Mouse (Mus musculus) hindbrain, embryonic 16.5 days (tissue): ENCODE measurements at regions not wholly inside any gene's neighbourhood (a gene's known extent, or its start where the extent isn't known, plus 50 kb on each side); places are given as distances from the start of the nearest gene placed in this dataset.

Experiments used
- ATAC-seq: fragments of 200-750 bp; cut with Nextera tagmentation; 2 replicates; pipeline ENCODE4 v1.8.0; 2017; ENCODE audit warnings: moderate TSS enrichment, moderate library complexity
- H3K27ac ChIP-seq: fragments of 300-500 bp; sonication (generic); 2 replicates; pipeline ENCODE4 v1.5.1; 2014; ENCODE audit warnings: low read depth, mild to moderate bottlenecking, control low read depth, low read length, moderate library complexity
- H3K27me3 ChIP-seq: fragments of 300-500 bp; sonication (generic); replicated peaks from 2 replicates; pipeline ENCODE4 v1.6.1; 2014; ENCODE audit warnings: low read length; ENCODE audit not compliant: control insufficient read depth, insufficient read depth
- H3K36me3 ChIP-seq: fragments of 300-500 bp; sonication (generic); 2 replicates; pipeline ENCODE4 v1.6.1; 2014; ENCODE audit warnings: mild to moderate bottlenecking, low read length, moderate library complexity, mixed read lengths; ENCODE audit not compliant: control insufficient read depth, insufficient read depth
- H3K4me1 ChIP-seq: fragments of 300-500 bp; sonication (generic); 2 replicates; pipeline ENCODE4 v1.6.1; 2014; ENCODE audit warnings: low read depth, low read length; ENCODE audit not compliant: control insufficient read depth, insufficient read depth
- H3K4me2 ChIP-seq: fragments of 300-500 bp; sonication (generic); 2 replicates; pipeline ENCODE4 v1.6.1; 2014; ENCODE audit warnings: mild to moderate bottlenecking, low read length, control low read depth, moderate library complexity
- H3K4me3 ChIP-seq: fragments of 300-500 bp; sonication (generic); 2 replicates; pipeline ENCODE4 v1.5.1; 2014; ENCODE audit warnings: mild to moderate bottlenecking, low read length, control low read depth, moderate library complexity
- H3K9ac ChIP-seq: fragments of 300-500 bp; sonication (generic); 2 replicates; pipeline ENCODE4 v1.6.1; 2014; ENCODE audit warnings: low read depth, mild to moderate bottlenecking, control low read depth, low read length, moderate library complexity
- H3K9me3 ChIP-seq: fragments of 300-500 bp; sonication (generic); 2 replicates; pipeline ENCODE4 v1.6.1; 2014; ENCODE audit warnings: mild to moderate bottlenecking, low read length, moderate library complexity; ENCODE audit not compliant: control insufficient read depth
- WGBS: fragments of 180-500 bp; shearing (Covaris S2); extraction: QIAGEN DNeasy Blood & Tissue Kit; methylation state at CpG from one replicate; pipeline ENCODE4 v1.1.7; 2014; 5-methylcytosine and 5-hydroxymethylcytosine counted together

- no peak overlapping the region for H3K9ac ChIP-seq
- no peaks in the 10 kb centered on the region for H3K9me3 ChIP-seq
- no peaks in the 10 kb centered on the region for H3K27me3 ChIP-seq
- ATAC-seq, result no peak
- WGBS, result 84% methylated on average over 18 of the region's 18 CpGs
- H3K27ac ChIP-seq, result no peak overlapping the region
- H3K36me3 ChIP-seq, result no peaks in the 10 kb centered on the region
- H3K4me2 ChIP-seq, result no peak overlapping the region
- no peaks in the 10 kb centered on the region for H3K4me1 ChIP-seq
- H3K4me3 ChIP-seq, result no peak overlapping the region
Measured at GRCm38 (mm10) chr2:19049877-19050731, 52.0 kb downstream of the 4930426L09Rik start.

- Histone ChIP-seq H3K4me2 (no peak overlapping the region), H3K27ac (no peak overlapping the region), H3K9ac (no peak overlapping the region), H3K27me3 (no peaks in the 10 kb centered on the region), H3K4me1 (no peaks in the 10 kb centered on the region), H3K4me3 (no peak overlapping the region), H3K36me3 (no peaks in the 10 kb centered on the region), H3K9me3 (no peaks in the 10 kb centered on the region)
- 95% methylated on average over 2 of the region's 2 CpGs for WGBS
- no peak for ATAC-seq
Measured at GRCm38 (mm10) chr2:19055500-19055899, 57.4 kb downstream of the 4930426L09Rik start.

- ATAC-seq, result no peak
Measured at GRCm38 (mm10) chr2:19057859-19058258, 59.7 kb downstream of the 4930426L09Rik start.

GRCm38 (mm10) chr2:19058765-19059164 lies 60.6 kb downstream of the 4930426L09Rik start:
- no peaks in the 10 kb centered on the region for H3K9me3 ChIP-seq
- H3K27me3 ChIP-seq, result no peaks in the 10 kb centered on the region
- WGBS, result 84% methylated on average over 3 of the region's 3 CpGs
- no peak overlapping the region for H3K4me2 ChIP-seq
- H3K4me1 ChIP-seq, result no peaks in the 10 kb centered on the region
- no peak overlapping the region for H3K27ac ChIP-seq
- no peaks in the 10 kb centered on the region for H3K36me3 ChIP-seq
- ATAC-seq, result no peak
- no peak overlapping the region for H3K4me3 ChIP-seq
- no peak overlapping the region for H3K9ac ChIP-seq

More at GRCm38 (mm10) chr2:19057859-19058258, 59.7 kb downstream of the 4930426L09Rik start:
- H3K27me3 ChIP-seq, result no peaks in the 10 kb centered on the region
- WGBS, result 80% methylated on average over 5 of the region's 5 CpGs
- H3K36me3 ChIP-seq, result no peaks in the 10 kb centered on the region
- no peak overlapping the region for H3K9ac ChIP-seq
- no peak overlapping the region for H3K4me3 ChIP-seq
- H3K27ac ChIP-seq, result no peak overlapping the region
- H3K9me3 ChIP-seq, result no peaks in the 10 kb centered on the region
- H3K4me2 ChIP-seq, result no peak overlapping the region
- H3K4me1 ChIP-seq, result no peaks in the 10 kb centered on the region

- ATAC-seq, result no peak
- no peaks in the 10 kb centered on the region for H3K4me1 ChIP-seq
Measured at GRCm38 (mm10) chr2:19059246-19059645, 61.1 kb downstream of the 4930426L09Rik start.

GRCm38 (mm10) chr2:19060218-19060915 lies 62.2 kb downstream of the 4930426L09Rik start:
- no peak overlapping the region for H3K9ac ChIP-seq
- no peaks in the 10 kb centered on the region for H3K36me3 ChIP-seq
- H3K27me3 ChIP-seq, result no peaks in the 10 kb centered on the region
- peak; percentile 58 for ATAC-seq
- no peak overlapping the region for H3K4me2 ChIP-seq
- no peak overlapping the region for H3K27ac ChIP-seq
- H3K4me1 ChIP-seq, result no peaks in the 10 kb centered on the region
- no peak overlapping the region for H3K4me3 ChIP-seq
- WGBS, result 69% methylated on average over 9 of the region's 9 CpGs
- H3K9me3 ChIP-seq, result no peaks in the 10 kb centered on the region

More at GRCm38 (mm10) chr2:19059246-19059645, 61.1 kb downstream of the 4930426L09Rik start:
- H3K4me3 ChIP-seq, result no peak overlapping the region
- no peaks in the 10 kb centered on the region for H3K36me3 ChIP-seq
- 80% methylated on average over 5 of the region's 5 CpGs for WGBS
- H3K9me3 ChIP-seq, result no peaks in the 10 kb centered on the region
- no peak overlapping the region for H3K4me2 ChIP-seq
- H3K27ac ChIP-seq, result no peak overlapping the region
- no peak overlapping the region for H3K9ac ChIP-seq
- no peaks in the 10 kb centered on the region for H3K27me3 ChIP-seq

- 61% methylated on average over 9 of the region's 9 CpGs for WGBS
- no peaks in the 10 kb centered on the region for H3K36me3 ChIP-seq
- no peaks in the 10 kb centered on the region for H3K4me1 ChIP-seq
- no peak overlapping the region for H3K9ac ChIP-seq
- H3K27ac ChIP-seq, result no peak overlapping the region
- H3K27me3 ChIP-seq, result no peaks in the 10 kb centered on the region
- no peak overlapping the region for H3K4me3 ChIP-seq
- no peak overlapping the region for H3K4me2 ChIP-seq
- no peaks in the 10 kb centered on the region for H3K9me3 ChIP-seq
- ATAC-seq, result no peak
Measured at GRCm38 (mm10) chr2:19064560-19065362, 66.6 kb downstream of the 4930426L09Rik start.

GRCm38 (mm10) chr2:19065511-19065910 lies 67.4 kb downstream of the 4930426L09Rik start:
- Histone ChIP-seq H3K9ac (no peak overlapping the region), H3K4me2 (no peak overlapping the region), H3K27ac (no peak overlapping the region), H3K4me3 (no peak overlapping the region), H3K27me3 (no peaks in the 10 kb centered on the region), H3K36me3 (no peaks in the 10 kb centered on the region), H3K9me3 (no peaks in the 10 kb centered on the region), H3K4me1 (no peaks in the 10 kb centered on the region)
- ATAC-seq, result no peak
- 94% methylated on average over 1 of the region's 1 CpGs for WGBS

GRCm38 (mm10) chr2:19068161-19068560 lies 70.0 kb downstream of the 4930426L09Rik start:
- no peak overlapping the region for H3K4me3 ChIP-seq
- no peaks in the 10 kb centered on the region for H3K4me1 ChIP-seq
- H3K27me3 ChIP-seq, result no peaks in the 10 kb centered on the region
- 93% methylated on average over 1 of the region's 1 CpGs for WGBS
- no peak overlapping the region for H3K4me2 ChIP-seq
- H3K36me3 ChIP-seq, result no peaks in the 10 kb centered on the region
- no peaks in the 10 kb centered on the region for H3K9me3 ChIP-seq
- no peak for ATAC-seq
- no peak overlapping the region for H3K9ac ChIP-seq
- H3K27ac ChIP-seq, result no peak overlapping the region
